Mouse (Mus musculus) gonadal fat pad, adult 2 months (tissue): Measurements from ENCODE around the gene Ahnak2. TPM values are rescaled to one million over a fixed set of nuclear protein-coding genes. Genes with fewer than 3 reads are reported as not detected.

Experiments
- DNase-seq: peaks from one replicate; pipeline ENCODE4 v3.0.0-alpha.2; 2012; ENCODE audit warnings: low read depth
- polyA plus RNA-seq: library from polyadenylated mRNA; depleted of rRNA; stranded (reverse); fragments of >200 nt; gene quantifications from 2 replicates; pipeline ENCODE4 v1.2.3, GENCODE M21; 2012

The Ahnak2 gene
- polyA plus RNA-seq, 1 experiment = 5.2 TPM

- DNase-seq = no peak
Measured at GRCm38 (mm10) chr12:112760154-112760926, 42.1 kb downstream of the Ahnak2 start, which contains the start of gene Pld4. Gene Pld4 (plus strand): TSS chr12:112760655.

DNA sequence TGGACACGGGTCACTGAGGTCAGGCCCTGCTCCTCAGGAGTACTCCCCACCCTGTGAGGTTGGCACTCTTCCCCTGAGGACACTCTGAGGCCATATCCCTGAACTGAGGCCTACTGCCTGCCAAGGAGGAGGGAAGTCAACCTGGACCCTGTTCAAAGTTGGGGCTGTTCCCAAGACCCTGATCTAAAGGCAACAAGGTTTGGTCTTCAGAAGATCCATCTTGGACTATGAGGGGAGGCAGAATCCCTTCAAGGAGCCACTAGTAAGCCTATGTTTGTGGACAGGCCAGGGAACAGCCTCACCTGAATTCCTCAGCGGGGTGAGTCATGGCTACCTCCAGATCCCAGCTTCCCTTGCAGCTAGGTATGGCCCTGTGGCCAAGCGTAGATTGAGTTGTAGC lies 43.0 kb downstream of the Ahnak2 start:
- DNase-seq = no peak

DNA sequence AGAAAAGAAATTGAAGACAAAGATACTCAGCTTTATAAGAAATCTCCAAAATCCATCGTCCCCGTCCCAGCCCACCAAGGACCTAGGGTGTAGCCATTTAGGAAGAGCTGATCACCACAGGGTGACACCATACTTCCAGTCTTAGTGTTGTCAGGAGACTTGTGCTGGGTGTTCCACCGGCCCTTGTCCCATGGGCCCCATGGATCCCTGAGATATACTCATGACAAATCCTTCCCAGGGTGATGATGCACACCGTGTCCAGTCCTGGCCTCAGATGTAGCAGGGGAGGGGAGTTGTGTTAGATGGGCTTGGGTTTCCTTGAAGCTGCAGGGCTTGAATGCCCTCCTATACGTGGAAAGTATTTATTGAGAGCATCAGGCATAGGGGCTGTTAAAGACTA lies 44.6 kb downstream of the Ahnak2 start:
- DNase-seq = no peak

DNA sequence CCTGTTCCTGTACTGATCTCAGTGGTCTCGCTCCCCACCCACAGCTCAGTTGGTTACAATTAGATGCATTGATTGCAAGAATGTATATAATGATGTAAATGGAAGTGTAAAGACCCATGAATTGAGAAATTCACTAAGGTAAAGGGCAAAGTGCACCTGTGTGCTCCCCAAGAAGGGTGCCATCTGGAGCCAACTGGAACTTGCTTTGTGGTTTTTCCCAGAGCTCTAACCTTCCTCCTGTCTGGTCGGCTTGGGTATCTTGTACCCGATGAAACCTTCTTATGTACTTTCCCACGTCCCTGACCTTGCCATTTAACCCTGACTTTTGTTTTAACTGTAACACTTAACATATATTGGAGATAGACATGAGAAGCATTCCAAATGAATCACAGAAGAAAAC lies 46.6 kb downstream of the Ahnak2 start:
- DNase-seq = no peak

- DNase-seq = no peak
Measured at GRCm38 (mm10) chr12:112752399-112752798, 50.1 kb downstream of the Ahnak2 start.

GRCm38 (mm10) chr12:112750976-112751375 lies 51.5 kb downstream of the Ahnak2 start:
- DNase-seq = no peak

DNA sequence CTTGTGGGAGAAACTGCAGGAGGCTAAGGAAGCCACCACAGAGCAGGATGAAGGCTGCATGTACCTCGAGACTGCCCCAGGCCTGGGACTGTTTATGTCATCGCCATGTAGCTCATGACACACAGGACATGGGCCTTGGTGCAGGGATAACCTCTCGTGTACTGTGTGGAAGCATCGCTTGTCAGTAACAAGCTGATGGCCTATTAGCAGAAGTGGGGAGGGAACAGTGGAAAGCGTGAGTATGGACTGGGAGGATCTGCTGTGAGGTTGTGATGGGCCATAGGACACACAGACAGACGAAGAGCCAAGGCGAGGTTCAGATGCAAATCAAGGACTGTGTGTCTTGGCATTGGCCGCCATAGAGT lies 54.9 kb downstream of the Ahnak2 start:
- no peak for DNase-seq

- no peak for DNase-seq
Measured at GRCm38 (mm10) chr12:112746808-112747605, 55.5 kb downstream of the Ahnak2 start.

DNA sequence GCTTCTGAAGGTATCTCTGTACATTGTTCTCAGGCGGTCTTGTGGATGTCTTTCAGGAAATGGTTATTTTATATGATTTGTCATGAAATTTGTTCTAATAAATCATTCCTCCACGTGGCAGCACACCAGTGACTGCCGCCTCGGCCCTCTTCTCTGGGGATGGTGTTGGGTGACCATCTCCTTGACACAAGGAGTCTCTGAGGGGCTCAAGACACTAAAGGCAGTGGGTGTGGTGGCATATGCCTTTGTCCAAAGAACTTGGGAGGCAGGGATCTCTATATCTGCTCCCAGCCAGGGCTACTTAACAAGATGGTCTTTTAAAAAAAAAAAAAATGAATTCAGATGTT lies 56.0 kb downstream of the Ahnak2 start:
- no peak for DNase-seq

DNA sequence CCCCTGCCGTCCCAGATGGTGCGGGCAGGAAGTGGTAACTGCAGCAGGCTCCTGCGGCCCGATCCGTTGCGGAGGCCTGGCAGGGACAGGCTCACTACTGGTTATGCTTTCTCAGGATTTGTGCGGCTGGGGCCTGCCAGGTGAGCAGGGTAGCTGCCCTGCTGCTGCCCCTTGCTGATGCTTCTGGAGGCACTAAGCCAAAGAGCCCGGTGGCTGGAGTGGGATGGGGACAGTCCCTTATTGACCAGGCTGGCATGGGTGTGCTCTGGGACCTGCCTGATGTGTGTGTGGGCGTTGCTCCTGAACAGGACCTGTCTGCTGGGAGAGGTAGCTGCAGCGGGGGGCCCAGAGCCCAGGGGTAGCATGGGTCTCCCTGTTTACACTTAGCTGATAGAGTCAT lies 56.7 kb downstream of the Ahnak2 start:
- DNase-seq = no peak

DNA sequence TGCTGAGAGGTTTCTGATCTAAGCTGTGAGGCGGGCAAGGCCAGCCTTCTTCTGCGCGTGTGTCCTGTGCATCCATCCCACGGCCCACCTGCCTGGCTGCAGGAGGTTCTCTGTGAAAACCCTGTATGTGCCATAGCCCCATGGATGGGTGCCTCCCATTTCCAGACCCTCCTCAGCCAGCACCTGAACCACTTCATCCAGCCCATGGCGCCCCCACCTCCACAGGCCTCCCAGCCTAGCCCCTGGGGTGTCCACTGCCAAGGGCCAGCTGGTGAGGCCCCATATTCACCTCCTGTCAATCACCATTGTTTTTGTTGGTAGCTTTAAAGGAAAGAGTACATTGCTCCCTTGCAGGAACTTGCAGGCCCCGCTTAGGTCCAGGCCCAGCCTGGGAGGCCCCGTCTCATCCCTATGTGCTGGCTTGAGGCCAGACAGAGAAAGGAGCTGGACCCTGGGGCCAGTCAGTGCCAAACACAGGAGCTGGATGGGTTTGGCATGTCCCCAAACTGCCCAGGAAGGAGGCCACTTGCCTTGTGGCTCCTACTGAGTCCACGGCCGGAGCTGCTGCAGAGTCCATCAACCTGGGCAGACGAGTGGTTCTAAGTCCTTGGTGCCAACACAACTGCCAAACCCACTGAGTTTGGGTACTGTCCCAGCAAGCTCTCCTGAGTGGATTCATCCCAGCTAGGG lies 57.4 kb downstream of the Ahnak2 start:
- no peak for DNase-seq

DNA sequence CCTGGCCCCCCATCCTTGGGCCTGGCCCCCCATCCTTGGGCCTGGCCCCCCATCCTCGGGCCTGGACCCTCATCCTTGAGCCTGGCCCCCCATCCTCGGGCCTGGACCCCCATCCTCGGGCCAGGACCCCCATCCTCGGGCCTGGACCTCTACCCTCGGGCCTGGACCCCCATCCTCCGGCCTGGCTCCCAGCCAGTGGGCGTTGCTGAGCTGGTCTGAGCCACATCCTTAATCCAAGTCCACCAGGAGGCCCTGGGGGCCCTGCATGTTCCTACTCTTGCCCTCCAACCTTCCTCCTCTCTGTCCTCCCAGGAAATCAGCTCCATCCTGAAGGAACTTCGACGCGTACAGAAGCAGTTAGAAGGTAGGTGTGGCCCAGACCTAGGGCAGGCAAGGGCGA lies 58.2 kb downstream of the Ahnak2 start:
- no peak for DNase-seq

DNA sequence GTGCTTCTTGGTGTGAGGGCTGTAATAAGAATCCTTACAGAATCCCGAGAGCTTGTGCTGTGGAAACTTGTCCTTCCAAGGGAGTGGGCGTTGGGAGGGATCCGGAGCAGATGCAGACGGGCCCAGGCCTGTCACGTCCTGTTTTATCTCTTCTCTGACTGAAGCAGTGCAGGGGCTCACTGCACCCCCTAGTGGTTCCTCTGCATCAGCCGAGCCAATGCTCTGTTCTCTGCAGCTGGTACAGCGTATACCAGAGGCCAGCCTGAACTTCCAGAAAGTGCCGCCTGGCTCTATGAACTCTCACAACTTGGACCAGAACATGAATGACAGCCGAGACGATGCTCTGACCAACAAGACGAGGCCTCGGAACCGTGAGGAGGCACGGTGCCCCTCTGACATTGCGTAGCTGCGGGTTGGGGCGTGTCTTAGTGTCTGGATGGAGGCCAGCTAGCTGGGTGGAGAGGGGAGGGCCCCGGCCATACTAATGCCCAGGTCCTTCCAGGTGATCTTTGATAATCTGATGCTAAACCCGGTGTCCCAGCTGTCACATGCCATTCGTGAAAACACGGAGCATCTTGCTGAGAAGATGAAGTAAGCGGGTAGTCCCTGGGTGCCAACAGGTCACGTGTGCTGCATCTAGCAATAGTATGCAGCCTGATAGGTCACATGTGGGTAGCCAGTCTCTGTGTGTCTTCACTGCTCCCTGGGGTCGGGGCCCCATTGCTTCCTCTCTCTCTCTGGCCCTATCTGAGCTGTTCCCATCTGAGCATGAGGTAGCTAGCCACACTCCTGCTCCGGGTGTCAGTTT lies 59.1 kb downstream of the Ahnak2 start:
- DNase-seq = no peak

DNA sequence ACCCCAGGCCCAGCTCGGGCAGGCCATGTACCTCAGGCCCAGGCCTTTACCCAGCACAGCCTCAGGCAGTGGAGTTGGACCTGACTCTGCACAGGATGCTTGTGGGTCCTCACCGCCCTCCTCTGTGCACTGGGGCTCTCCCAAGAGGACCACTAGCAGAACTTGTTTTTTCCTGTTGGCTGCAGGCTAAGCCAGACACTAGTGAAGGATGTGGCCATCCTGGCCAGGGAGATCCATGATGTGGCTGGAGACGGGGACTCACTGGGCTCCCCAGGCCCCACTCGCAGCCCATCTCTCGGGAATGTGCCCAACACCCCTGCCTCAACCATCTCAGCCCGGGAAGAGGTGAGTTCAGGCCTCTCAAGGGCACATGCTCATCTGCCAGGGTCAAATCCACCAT lies 59.7 kb downstream of the Ahnak2 start:
- DNase-seq = no peak

- no peak for DNase-seq
Measured at GRCm38 (mm10) chr12:112739023-112739568, 63.4 kb downstream of the Ahnak2 start.

- DNase-seq = no peak
Measured at GRCm38 (mm10) chr12:112738281-112739022, 64.0 kb downstream of the Ahnak2 start.

DNA sequence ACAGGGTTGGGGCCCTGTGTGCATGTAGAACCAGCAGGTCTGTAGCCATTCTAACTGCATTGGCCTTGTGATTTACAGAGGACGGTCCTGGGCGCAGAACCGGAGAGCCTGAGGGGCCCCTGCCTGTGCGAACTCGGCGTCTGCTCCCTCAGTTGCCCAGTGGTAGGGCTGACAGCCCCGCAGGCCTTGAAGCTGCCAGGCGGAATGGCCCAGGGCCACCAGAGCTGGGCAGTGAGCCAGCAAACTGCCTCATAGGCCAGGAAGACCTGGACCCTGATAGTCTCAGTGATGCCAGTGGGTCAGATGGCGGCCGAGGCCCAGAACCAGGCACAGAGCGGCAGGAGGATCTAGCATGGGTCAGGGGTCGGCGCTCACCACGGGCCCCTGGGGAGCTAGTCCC lies 64.7 kb downstream of the Ahnak2 start:
- no peak for DNase-seq

DNA sequence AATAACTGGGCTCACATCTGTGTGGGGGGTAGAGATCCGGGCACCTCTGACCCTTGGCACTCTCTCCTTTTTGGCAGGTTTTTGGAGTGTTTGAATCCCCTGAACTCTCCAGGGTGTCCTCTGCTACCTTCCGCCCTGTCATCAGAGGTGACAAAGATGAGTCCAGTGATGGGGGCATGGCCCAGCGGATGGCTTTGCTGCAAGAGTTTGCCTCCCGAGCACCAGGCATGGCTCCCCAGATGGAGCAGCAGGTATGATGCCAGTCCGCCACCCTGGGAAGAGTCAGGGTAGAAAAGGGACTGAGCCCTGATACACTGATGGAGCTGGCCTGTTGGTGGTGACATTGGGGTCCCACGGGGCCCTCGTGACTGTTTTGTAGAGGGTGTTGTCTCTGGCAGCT lies 65.4 kb downstream of the Ahnak2 start:
- no peak for DNase-seq

GRCm38 (mm10) chr12:112736636-112736925 lies 65.9 kb downstream of the Ahnak2 start:
- no peak for DNase-seq

GRCm38 (mm10) chr12:112735896-112736635 lies 66.4 kb downstream of the Ahnak2 start:
- no peak for DNase-seq
